Mouse (Mus musculus) CD4-positive helper T cell, adult 2 months (primary cell): Measurements from ENCODE around the gene Rbl2.
A peak's percentile ranks its signal among the peaks of the same experiment; 100 is the strongest.

Experiments
- DNase-seq: peaks from one replicate; pipeline ENCODE4 v3.0.0-alpha.2; 2012; ENCODE audit warnings: low read depth, missing footprints, low spot score

The Rbl2 gene

DNA sequence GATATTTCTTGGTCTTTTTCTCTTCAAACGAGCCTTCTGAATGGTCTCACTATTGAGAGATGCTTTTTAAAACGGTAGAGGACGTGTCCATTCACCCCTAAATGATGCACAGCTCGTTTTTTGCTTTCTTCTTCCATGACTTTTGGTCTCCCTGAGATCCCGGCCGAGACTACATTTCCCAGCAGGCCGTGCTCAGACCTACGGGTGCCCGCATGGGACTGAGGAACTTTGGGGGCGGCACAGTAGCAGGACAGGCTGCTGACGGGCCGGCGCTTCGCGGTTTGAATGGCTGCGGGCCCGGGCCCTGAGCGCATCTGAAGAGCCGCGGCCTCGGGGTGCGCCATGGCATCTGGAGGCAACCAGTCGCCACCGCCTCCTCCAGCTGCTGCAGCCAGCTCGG, at the start of gene Rbl2:
Gene Rbl2 (plus strand): TSS at position 224 of the 400 bp plus-strand sequence.
- DNase-seq, result peak; percentile 93

DNA sequence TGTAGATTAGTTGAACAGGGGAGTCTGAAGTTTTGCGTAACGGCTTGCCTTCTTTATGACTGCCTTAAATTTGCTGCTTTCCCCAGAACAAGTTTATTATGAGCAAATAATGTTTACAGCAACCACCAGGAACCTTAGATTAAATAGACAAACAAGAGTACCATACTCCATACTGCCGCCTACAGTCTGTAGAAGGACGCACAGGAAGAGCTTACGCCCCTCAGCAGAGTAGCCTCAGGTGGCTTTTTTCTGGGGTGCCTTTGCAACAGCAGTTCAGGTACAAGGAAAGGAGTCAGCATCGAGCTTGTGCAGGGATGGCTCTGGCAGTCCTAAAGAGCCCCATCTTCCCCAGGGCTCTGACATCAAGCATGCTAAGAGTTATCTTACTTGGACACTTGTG, 35.4 kb upstream of the Rbl2 start:
- DNase-seq, result peak; percentile 5

DNA sequence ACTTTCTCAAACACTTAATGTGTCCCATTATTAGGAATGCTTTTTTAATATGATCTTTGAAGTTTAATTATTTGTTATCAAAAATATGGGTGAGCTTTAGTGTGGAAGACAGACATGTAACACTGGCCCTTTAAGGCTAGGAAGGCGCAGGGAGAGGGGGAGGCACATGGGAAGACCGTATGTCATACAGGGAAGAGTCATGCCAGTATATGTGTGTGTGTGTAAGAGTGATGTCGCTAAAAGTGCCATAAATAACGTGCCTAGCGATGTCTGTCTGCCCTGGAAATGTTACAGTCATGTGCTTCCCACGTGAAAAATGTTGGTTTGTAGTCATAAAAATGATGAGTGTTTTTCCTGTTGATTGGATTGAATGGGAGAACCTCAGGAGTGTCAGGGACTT, 33.0 kb upstream of the Rbl2 start:
- no peak for DNase-seq

DNA sequence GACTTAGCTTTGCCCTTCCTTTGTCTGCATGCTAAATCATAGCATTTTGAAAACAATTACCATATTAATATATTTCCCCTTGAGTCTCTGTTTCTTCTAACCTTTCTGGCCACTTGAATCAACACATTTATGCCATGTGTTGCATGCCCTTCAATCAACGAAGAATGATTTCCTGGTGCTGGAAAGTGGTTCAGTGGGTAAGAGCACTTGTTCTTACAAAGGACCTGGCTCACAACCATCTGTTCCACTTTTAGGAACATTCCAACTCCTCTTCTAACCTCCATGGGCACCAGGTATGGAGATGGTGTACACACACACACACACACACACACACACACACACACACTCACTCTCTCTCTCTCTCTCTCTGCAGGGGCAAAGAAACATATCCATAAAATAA, 31.2 kb upstream of the Rbl2 start:
- no peak for DNase-seq

DNA sequence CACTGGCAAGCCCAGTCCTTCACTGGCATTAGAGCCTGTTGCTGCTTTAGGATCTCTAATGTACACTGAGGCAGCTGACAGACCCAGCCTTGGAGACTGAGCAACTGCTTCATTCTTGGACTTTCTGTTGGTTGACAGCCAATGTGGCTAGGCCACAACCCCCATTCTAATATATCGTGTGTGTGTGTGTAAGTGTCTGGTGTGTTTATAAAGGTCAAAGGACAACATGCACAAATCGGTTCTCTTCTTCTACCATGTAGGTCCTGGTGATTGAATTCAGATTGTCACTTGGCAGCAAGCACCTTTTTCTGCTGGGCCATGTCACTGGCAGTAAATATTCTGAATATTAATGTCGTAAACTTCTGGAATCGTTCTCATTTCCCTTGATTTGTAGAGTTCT, 23.5 kb upstream of the Rbl2 start:
- no peak for DNase-seq

DNA sequence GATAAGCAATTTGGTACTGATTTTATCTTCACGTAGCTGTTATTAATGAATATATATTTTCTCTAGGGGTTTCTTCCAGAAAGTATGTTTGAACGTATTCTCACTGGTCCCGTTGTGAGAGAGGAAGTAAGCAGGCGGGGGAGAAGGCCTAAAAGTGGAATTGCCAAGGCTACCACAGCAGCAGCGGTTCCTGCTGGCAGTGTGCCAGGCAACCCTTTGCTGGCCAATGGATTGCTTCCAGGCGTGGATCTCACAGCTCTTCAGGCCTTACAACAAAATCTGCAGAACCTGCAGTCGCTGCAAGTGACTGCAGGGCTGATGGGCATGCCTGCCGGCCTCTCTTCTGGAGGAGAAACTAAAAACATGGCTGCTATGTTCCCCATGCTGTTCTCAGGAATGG, 18.8 kb upstream of the Rbl2 start:
- no peak for DNase-seq

DNA sequence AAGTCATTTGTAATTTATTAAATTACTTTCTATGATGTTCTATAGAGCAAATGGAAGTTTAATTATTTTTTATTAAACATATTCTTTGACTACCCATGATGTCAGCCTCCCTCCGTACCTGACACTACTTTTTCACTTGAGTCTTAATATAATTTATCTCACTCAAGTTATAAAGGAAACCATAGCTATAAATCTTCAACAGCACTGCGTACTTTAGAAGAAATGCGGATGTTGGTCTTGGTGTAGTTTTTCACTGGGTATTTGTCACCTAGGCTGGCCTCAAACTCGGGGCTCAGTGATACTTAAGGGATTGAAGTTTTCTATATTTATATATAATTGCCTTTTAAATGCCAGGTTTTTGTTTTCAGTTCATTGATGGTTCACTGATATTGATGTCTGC, 15.4 kb upstream of the Rbl2 start:
- DNase-seq, result no peak

DNA sequence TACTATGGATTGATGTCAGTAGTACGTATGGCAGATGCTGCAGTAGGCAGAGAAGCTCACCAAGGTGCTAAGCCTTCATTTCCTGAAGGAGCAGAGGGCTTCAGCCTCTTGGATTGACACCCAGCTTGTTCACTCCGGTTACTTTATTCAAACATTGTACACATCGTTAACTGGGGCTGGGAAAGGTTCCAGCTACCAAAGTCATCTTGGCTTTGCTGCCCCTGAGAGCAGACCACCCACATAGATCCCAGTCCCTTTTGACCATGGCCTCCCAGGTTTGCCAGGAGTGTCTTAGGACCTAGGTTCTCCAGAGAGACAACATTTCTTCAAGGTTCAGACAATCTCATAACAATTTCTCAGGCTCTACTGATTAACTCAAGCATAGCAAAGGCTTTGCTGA, 13.0 kb upstream of the Rbl2 start:
- no peak for DNase-seq

DNA sequence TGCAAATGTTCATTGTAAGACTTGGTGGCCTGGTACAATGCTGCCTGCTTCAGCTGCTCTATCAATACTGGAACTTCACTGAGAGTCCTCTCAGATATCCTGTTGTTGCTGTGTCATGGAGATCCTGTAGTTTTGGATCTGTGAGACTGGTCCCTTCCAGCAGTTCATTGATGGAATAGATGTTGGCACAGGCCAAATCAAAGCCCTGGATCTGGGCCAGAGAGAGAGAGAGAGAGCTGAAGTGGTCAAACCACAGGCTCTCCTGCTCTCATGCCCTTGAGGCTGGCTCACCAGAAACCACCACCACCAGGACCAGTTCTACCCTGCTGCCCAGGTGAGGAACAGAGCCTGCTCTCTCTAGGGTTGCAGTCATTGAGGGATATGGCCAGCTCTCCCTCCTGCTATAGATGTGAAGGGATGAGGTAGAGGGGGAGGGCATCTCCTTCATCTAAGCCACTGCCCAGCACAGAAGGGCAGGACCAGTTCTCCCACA, 10.7 kb upstream of the Rbl2 start:
- DNase-seq, result no peak

DNA sequence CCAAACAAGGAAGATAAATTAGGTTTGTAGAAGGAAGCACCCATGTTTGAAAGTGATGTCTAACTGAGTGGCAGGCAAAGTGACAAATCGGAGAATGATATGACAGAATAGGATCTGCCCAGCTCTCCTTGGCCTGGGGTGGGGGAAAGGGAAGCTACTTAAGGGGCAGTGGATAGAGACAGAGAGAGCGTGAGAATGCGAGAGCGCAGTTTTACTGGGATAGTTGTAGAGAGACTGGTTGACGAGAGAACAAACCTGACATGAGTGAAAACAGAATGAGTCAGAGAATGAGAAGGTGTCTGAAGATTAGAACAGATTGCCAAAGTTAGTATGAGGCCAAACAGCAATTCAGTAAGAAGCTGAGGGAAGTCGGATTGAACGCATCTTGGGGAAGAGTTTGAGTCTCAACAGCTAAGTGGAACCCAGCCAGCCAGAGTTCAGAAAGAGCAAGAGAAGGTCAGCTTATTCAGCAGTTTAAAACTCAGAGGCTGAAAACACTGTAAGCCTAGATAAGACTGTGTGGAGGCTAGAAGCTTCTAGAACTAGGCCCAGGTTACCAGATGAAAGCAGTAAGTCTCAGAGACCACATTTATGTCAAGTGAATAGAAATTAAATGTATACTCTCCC, 9.9 kb upstream of the Rbl2 start:
- DNase-seq, result no peak

DNA sequence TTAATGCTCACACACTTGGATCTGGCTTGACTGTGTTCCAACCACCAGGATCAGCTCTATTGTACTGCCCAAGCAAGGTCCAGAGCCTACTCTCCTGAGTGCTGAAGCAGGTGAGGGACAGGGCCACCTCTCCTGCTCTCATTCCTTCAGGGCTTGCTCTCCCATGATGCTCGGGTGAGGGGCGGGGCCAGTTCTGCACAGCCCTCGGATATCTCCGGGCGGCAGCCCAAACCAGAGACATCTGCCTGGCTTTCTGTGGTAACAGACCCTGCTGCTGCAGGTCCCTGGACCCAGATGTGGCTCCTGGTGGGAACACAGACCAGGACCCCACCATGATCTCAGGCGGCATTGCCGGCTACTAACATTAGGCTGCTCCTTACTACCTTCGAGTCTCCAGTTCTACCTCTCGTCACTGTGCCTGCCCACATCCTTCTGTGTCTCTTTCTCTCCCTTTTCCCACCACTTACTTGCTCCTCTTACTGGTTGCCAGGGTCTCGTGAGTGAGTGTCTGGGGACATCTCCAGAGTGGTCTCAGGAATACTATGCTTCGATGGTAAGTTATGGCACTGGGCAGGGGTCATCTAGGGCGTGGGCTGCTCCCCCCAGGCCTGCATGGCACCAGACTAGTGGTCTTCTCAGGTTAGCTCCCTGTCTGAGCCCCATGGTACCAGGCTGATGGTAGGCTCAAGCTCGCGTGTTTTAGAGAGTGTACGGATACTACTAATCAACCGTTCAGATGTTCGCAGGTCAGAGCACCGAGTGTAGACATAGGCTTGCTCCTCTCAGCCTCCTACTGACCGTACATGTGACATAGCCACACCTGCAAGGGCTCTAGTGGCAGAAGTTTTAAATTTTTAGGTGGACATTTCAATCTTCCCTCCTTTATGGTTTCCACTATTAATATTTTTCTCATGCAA, 9.0 kb upstream of the Rbl2 start:
- DNase-seq, result peak; percentile 21

DNA sequence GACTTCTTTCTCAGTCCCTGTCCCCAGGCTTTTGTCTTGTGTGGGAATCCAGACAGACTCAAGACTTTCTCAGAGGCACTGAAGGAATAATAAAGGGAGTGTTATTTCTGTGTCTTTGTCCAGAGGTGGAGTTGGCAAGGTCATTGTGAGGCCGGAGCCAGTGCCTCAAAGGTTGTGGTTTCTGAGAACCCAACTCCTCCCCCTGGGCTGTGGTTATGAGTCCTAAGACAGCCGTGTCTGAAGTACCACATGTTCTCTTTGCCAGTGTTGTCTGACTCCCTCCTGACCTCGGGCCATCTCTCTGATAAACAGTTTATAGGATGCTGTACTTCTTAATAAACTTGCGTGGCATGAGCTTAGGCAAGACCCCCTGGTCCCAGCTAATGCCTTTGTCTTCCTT, 4.7 kb upstream of the Rbl2 start:
- no peak for DNase-seq

DNA sequence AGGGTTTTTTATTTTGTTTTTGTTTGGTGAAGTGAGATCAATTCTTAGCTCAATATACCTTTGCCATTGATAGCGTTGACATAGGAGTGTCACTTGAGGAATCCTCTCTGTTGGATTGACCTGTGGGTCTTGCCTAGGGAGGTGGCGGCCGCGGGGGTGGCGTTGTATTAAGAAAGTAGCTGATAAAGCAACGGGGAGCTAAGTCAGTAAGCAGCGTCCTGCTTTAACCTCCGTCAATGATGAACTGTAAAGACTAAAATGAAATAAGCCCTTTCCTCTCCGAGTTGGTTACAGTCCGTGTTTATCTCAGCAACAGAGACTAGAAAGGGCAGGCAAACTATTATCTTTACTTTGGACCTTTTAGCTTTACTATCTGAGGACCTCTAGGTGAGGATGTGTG, 450 bp upstream of the Rbl2 start:
- DNase-seq, result no peak

DNA sequence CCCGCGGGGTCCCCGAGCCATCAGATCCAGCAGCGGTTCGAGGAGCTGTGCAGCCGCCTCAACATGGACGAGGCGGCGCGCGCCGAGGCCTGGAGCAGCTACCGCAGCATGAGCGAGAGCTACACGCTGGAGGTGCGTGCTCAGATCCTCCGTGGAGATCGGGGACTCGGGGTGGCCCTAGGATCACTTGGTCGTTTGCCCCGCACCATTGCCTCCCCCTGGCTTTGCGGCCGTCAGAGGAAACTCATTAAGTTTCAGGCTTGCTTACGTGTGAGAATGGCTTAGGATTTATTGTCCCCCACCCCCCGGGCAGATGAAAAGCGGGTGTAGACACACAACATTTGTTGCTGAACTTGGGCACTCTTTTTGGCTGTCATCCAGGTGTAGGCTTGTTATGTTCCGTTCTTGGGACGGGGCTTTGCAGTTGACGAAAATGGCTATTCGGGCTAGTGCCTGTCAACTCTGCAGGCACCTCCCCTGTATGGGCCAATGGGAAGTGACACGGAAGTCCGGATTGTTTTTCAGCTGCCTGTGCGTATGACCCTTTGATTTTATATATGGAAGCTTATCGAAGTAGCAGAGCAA, 510 bp downstream of the Rbl2 start:
- DNase-seq, result peak; percentile 93

DNA sequence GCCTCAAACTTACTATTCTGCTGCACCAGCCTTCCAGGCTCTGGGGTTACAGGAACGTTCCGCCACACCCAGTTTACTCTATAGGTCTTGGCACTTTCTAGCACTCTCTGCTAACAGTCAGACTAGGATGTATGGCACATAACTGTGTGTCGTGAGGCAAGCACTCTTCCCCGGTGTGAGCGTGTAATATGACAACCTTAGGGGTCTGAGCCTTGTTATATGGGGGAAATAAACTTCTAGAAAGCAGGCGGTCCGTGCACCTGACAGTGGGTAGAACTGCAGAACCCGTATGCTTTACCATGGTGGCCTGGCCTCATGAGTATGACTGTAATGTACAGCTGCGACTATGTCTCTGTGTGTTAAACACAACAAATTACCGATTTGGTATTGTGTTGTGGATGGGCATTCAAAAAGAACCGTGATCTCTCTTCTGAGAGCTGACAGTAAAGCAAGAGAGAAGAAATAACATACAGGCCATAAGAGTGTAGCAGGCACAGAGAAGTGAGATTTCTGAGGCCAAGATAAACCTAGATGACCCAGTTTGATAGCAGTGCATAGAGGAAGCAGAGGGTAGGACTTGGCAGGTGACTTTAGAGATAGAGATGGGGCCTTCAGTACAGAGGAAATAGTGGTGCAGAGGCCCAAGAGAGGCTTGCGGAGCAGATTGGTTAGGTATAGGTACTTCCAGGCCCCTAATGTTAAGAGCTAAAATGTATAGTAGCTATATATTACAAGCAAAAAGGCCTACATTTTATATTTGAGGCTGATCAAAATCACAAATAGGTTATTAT, 7.4 kb downstream of the Rbl2 start:
- peak; percentile 70 for DNase-seq

DNA sequence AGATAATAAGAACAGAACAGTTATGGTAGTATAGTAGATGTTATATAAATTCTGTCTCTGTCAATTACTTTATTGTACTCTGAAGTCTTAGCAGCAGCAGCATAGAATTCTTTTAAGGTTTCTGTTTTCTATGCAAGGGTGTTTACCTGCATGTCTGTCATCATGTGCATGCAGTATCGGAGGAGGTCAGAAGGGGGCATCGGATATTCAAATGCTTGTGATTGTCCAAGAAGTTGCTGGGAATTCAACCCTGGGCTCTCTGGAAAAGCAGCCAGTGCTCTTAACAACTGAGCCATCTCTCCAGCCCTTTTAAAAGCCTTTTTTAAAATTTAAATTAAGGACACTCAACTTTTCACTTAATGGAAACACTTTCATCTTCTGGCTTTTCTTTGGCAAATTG, 9.8 kb downstream of the Rbl2 start:
- no peak for DNase-seq

DNA sequence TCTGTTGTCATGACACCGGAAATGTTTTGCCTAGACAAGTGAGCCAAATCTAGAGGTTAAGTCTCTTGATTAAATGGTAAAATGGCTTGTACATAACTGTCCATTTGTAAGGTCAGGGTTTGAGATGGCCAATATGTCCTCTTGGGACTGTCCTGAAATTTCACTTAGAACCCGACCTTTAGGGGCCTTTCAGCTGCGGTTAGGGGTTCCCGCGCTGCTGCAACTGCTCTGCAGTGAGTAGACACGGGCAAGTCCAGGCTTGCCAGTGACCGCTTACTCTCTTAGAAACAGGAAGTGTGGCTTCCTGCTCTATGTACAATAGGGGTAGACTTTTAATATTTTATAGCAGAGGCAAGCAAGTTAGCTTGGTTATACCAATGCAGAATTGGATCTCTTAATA, 12.1 kb downstream of the Rbl2 start:
- DNase-seq, result peak; percentile 49

DNA sequence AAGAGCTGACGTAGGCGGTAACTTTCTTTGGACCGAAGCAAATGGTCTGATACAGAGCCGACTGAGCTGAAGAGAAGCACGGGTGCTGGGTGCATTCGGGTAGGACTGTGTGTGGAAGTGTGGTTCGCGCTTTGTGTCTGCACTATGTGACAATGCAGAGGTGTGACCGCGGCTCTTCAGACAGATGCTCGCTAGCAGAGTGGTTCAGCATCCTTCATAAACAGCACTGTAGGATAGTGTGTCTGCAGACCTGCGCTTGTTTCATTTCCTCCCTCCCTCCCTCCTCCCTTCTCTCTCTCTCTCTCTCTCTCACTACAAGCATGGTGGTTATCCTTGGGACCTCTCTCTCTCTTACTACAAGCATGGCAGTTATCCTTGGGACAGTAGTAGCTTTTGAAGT, 12.6 kb downstream of the Rbl2 start:
- DNase-seq, result peak; percentile 32

DNA sequence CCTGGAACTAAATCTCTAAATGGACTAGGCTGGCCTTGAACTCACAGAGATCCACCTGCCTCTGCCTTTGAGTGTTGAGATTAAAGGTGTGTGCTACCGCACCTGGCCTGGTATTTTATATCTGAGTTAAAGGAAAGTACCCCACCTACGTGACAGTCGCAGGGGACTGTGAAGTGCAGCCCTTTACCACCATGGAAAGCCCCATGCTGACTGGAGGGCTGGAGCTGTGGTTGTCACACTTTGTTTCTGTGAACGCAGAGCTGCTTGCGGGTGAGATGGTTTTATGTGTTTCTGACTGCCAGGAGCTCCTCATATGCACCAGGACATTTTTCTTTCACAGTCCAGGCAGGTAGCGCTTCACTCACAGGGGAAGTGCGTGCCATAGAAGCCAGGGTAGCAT, 18.6 kb downstream of the Rbl2 start:
- no peak for DNase-seq

DNA sequence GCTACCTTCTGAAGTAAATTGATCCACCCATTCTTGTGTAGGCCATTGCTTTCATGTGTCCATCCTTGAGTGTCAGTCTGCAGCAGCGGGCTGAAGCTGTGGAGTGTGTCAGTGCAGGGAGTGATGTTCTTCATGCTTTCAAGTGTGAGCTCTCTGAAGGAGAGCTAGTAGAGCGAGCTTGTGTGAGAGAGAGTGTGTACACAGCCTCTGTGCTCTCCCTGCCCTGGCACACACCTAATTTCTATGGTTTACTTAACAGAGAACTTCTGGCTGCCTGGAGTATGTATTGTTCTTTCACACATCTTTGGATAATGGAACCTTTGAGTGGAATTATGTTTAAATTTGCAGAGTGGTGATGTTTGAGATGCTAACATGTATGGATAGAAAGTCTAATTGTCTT, 19.7 kb downstream of the Rbl2 start:
- no peak for DNase-seq

DNA sequence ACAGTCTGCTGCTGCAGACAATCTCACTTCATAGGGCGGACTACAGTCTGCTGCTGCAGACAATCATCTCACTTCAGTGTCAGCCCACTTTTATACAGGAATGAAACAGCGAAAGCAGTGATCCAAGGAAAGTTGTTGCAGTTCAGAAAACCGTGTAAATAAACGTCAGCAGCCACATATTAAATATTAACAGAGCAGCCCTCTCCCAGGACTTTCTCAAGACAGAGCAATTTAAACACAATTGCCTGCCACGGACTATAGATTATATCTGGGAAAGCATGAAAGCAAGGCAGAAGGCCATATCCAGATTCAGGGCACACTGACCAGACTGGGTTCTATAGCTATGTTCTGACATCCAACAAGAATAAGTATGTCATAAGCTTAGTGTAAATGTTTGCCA, 24.3 kb downstream of the Rbl2 start:
- no peak for DNase-seq

DNA sequence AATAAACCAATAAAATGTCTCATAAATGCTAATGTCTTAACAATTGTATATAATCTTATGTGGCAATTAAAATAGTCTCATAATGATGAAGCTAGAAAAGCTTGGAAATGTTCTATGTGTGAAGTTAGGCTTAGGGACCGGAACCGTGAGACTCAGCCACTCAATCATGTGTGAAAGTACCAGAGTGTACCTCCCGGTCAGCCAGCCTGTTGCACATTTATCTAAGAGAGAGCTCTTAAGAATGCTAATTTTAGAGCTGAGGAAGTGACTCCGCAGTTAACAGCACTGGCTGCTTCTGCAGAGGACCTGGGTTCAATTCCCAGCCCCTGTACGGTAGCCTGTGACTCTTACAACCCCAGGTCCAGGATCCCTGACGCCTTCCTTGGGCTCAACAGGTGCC, 28.2 kb downstream of the Rbl2 start:
- DNase-seq, result no peak
